Mouse (Mus musculus) midbrain, embryonic 16.5 days (tissue): Measurements from ENCODE around the gene Itga4. TPM values are rescaled to one million over a fixed set of nuclear protein-coding genes. Genes with fewer than 3 reads are reported as not detected.

Experiments
- ATAC-seq: fragments of 200-750 bp; cut with Nextera tagmentation; 2 replicates; pipeline ENCODE4 v1.8.0; 2017; ENCODE audit warnings: moderate TSS enrichment
- H3K27ac ChIP-seq: fragments of 300-500 bp; sonication (generic); 2 replicates; pipeline ENCODE4 v1.5.1; 2014; ENCODE audit warnings: mild to moderate bottlenecking, low read length, mixed read lengths
- H3K27me3 ChIP-seq: fragments of 300-500 bp; sonication (generic); 2 replicates; pipeline ENCODE4 v1.6.1; 2014; ENCODE audit warnings: low read depth, low read length, mixed read lengths; ENCODE audit not compliant: control insufficient read depth, insufficient read depth
- H3K36me3 ChIP-seq: fragments of 300-500 bp; sonication (generic); 2 replicates; pipeline ENCODE4 v1.6.1; 2014; ENCODE audit warnings: mild to moderate bottlenecking, low read length, moderate library complexity, mixed read lengths; ENCODE audit not compliant: control insufficient read depth, insufficient read depth
- H3K4me1 ChIP-seq: fragments of 300-500 bp; sonication (generic); 2 replicates; pipeline ENCODE4 v1.6.1; 2014; ENCODE audit warnings: mild to moderate bottlenecking, low read length, mixed read lengths; ENCODE audit not compliant: control insufficient read depth, insufficient read depth
- H3K4me2 ChIP-seq: fragments of 300-500 bp; sonication (generic); 2 replicates; pipeline ENCODE4 v1.6.1; 2014; ENCODE audit warnings: mild to moderate bottlenecking, low read length, mixed read lengths
- H3K4me3 ChIP-seq: fragments of 300-500 bp; sonication (generic); 2 replicates; pipeline ENCODE4 v1.5.1; 2014; ENCODE audit warnings: low read depth, mild to moderate bottlenecking, low read length, moderate library complexity, mixed read lengths
- H3K9ac ChIP-seq: fragments of 300-500 bp; sonication (generic); 2 replicates; pipeline ENCODE4 v1.6.1; 2014; ENCODE audit warnings: low read depth, low read length, mixed read lengths
- H3K9me3 ChIP-seq: fragments of 300-500 bp; sonication (generic); replicated peaks from 2 replicates; pipeline ENCODE4 v1.6.1; 2014; ENCODE audit warnings: mild to moderate bottlenecking, low read length, mixed read lengths; ENCODE audit not compliant: control insufficient read depth, poor library complexity, severe bottlenecking
- WGBS: fragments of 180-500 bp; shearing (Covaris S2); extraction: QIAGEN DNeasy Blood & Tissue Kit; methylation state at CpG from one replicate; pipeline ENCODE4 v1.1.7; 2014; 5-methylcytosine and 5-hydroxymethylcytosine counted together
- polyA plus RNA-seq: library from polyadenylated mRNA; unstranded; fragments of >200 nt; fragmentation: Nextera tagmentation; extraction: Ambion mirVana; gene quantifications from 2 replicates; pipeline ENCODE4 v1.2.1, GENCODE M21; 2015

The Itga4 gene
- polyA plus RNA-seq, 1 experiment from 2014 or later: 2.2 TPM

DNA sequence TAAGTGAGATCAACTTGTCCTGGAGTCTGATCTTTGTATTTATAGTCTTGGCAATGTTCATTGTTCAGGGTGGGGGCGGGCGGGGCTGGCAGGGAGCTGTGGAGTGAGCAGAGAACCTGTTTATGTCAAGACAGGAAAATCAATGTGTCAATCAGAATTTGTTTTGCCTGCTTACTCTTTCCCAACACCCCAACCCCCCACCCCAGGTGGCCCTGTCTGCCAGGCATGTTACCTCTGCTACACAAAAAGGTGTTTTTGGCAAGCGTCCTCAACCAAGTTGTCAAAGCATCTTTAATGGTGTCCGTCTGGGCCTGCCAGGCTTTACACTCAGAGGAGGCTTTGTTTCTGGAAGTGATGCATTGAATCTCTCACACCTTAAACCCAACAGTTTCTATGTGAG lies 59.9 kb downstream of the Itga4 start:
- Histone ChIP-seq H3K27me3 (no peaks in the 10 kb centered on the region), H3K4me2 (no peak overlapping the region), H3K4me3 (no peak overlapping the region), H3K36me3 (no peaks in the 10 kb centered on the region), H3K9ac (no peak overlapping the region), H3K27ac (no peak overlapping the region), H3K9me3 (no peaks in the 10 kb centered on the region), H3K4me1 (no peaks in the 10 kb centered on the region)
- WGBS: 50% methylated on average over 4 of the region's 4 CpGs
- no peak for ATAC-seq

DNA sequence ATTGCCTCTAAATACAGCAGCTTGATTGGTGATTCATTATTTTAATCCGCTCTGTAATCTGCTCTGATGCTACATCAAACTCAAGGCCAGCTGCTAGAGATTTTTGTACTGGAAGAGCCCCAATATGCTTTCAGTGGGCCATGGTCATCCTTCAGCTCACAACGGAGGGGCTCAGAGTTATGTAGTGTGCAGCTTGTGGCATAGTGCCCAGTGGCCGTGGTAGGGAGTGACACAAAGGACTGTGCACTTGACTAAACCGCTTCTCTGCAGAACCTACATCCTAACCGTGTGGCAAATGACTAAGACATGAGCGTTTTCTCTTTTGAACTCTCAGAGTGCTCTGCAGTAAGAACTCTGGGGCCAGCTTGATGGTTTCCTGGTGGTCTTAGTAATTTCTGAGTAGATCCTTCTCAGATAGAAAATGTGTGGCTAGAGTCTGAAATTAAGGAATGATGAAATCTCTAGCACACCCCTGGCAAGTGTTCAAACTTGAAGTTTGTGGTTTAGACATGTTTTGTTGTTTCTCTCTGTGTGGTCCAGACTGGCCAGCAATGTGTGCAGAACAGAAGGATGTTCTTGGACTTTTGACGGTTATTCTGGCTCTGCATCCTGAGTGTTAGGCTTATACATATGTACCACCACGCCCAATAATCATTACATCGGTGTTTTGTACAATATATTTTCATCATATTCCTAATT lies 61.1 kb downstream of the Itga4 start:
- 81% methylated on average over 9 of the region's 9 CpGs for WGBS
- no peak overlapping the region for H3K27ac ChIP-seq
- no peaks in the 10 kb centered on the region for H3K9me3 ChIP-seq
- H3K4me1 ChIP-seq: no peaks in the 10 kb centered on the region
- H3K36me3 ChIP-seq: no peaks in the 10 kb centered on the region
- H3K4me3 ChIP-seq: no peak overlapping the region
- H3K27me3 ChIP-seq: no peaks in the 10 kb centered on the region
- ATAC-seq: no peak
- no peak overlapping the region for H3K4me2 ChIP-seq
- H3K9ac ChIP-seq: no peak overlapping the region

DNA sequence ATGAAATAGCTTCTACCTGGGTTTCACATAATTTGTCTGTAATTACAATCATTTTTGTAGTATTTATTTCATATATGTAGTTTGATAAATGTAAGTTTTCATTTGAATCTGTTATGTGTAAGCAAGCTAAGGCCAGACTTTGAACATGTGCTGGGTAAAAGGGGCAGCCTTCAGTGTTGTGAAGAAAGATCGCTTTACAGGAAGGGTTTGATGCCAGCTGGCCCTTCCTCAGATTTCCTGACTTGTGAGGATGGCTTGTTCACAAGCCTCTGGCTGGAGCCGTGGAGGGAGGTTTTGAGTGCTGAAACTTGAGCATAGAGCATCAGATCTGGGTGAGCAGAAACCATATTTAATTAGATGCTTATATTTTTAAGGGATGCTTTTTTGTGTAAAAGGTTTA lies 72.9 kb downstream of the Itga4 start:
- Histone ChIP-seq H3K4me3 (no peak overlapping the region), H3K27ac (no peak overlapping the region), H3K27me3 (no peaks in the 10 kb centered on the region), H3K4me1 (no peaks in the 10 kb centered on the region), H3K9me3 (no peaks in the 10 kb centered on the region), H3K9ac (no peak overlapping the region), H3K4me2 (no peak overlapping the region), H3K36me3 (no peaks in the 10 kb centered on the region)
- ATAC-seq: no peak
- WGBS: 72% methylated on average over 2 of the region's 2 CpGs

DNA sequence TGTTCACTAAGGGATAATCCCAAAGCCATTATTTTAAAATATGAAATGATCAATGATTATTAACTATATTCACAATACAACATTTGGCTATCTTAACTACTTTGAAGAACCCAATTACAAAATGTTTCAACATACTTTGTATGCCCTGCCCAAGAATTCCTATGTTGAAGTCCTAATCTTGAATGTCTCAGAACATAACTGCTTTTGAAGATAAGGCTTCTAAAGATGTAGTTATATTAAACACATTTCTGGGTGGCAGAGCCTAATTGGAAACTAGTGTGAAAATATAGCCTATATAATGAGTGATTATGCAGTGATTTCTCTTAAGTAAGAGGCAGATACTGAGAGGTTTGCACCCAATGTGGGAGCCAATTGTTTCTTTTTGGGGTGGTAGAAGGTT lies 79.4 kb downstream of the Itga4 start:
- no peak overlapping the region for H3K4me2 ChIP-seq
- H3K36me3 ChIP-seq: no peaks in the 10 kb centered on the region
- H3K4me3 ChIP-seq: no peak overlapping the region
- no peaks in the 10 kb centered on the region for H3K9me3 ChIP-seq
- no peaks in the 10 kb centered on the region for H3K4me1 ChIP-seq
- no peak for ATAC-seq
- no peak overlapping the region for H3K9ac ChIP-seq
- H3K27me3 ChIP-seq: no peaks in the 10 kb centered on the region
- no peak overlapping the region for H3K27ac ChIP-seq

DNA sequence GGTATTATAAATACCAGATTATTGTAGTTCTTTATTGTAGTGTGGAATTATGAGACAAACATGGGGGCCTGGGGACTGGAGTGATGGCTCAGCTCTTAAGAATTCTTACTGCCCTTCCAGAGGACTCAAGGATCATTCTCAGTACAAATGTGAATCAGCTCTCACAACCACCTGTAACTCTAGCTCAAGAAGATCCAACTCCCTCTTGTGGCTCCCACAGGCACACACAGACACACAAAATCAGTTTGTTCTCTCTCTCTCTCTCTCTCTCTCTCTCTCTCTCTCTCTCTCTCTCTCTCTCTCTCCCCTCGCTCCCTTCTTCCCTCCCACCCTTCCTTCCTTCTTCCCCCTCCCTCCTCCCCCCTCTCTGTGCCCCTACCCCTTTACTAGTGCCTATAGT lies 80.9 kb downstream of the Itga4 start:
- Histone ChIP-seq H3K4me2 (no peak overlapping the region), H3K4me1 (no peaks in the 10 kb centered on the region), H3K9me3 (no peaks in the 10 kb centered on the region), H3K27me3 (no peaks in the 10 kb centered on the region), H3K4me3 (no peak overlapping the region), H3K9ac (no peak overlapping the region), H3K27ac (no peak overlapping the region), H3K36me3 (no peaks in the 10 kb centered on the region)
- no peak for ATAC-seq
- WGBS: no CpG with 5 or more reads among the region's 1 CpGs

DNA sequence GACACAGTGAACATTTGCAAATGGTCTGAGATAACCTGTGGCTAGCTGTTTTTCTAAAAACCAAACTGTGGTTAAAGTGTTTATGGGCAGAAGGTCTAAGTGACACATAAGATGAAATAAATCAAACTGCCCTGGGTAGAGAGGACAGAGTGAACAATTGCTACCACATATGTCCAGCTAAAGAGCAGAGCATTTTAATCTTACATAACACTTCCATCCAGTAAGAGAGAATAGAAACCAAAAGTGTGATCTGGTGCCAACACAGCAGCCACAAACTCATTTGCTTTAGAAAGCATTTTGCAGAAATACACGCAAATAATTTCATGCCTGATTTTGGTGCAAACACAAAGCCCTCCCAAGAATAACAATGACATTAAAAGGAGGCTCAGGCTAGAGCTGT lies 83.8 kb downstream of the Itga4 start:
- 40% methylated on average over 1 of the region's 1 CpGs for WGBS
- H3K9ac ChIP-seq: no peak overlapping the region
- H3K9me3 ChIP-seq: no peaks in the 10 kb centered on the region
- H3K4me2 ChIP-seq: no peak overlapping the region
- no peak overlapping the region for H3K4me3 ChIP-seq
- ATAC-seq: no peak
- no peaks in the 10 kb centered on the region for H3K36me3 ChIP-seq
- H3K27ac ChIP-seq: no peak overlapping the region
- H3K27me3 ChIP-seq: no peaks in the 10 kb centered on the region
- H3K4me1 ChIP-seq: no peaks in the 10 kb centered on the region

DNA sequence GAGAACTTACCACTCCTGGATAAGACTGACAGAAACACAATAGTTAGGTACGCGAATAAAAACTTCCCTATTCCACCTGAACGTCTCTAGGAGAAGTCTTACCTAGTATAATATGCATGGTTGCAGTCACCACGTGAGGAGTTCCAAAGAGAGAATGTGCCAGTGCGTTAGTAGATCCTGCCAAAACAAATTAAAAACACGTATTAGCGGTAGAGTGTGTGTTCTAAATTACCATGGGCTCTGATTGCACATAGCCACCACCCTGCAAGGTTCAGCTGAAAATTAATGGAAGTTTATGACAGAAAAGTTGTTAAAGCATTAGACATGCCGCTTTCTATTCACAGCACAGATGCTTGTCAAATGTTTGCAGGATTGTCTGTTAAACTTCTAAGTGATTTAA lies 87.9 kb downstream of the Itga4 start:
- no peaks in the 10 kb centered on the region for H3K4me1 ChIP-seq
- WGBS: 91% methylated on average over 8 of the region's 8 CpGs
- no peak overlapping the region for H3K9ac ChIP-seq
- ATAC-seq: no peak
- no peak overlapping the region for H3K27ac ChIP-seq
- H3K4me2 ChIP-seq: no peak overlapping the region
- H3K36me3 ChIP-seq: no peaks in the 10 kb centered on the region
- no peaks in the 10 kb centered on the region for H3K27me3 ChIP-seq
- no peaks in the 10 kb centered on the region for H3K9me3 ChIP-seq
- no peak overlapping the region for H3K4me3 ChIP-seq

DNA sequence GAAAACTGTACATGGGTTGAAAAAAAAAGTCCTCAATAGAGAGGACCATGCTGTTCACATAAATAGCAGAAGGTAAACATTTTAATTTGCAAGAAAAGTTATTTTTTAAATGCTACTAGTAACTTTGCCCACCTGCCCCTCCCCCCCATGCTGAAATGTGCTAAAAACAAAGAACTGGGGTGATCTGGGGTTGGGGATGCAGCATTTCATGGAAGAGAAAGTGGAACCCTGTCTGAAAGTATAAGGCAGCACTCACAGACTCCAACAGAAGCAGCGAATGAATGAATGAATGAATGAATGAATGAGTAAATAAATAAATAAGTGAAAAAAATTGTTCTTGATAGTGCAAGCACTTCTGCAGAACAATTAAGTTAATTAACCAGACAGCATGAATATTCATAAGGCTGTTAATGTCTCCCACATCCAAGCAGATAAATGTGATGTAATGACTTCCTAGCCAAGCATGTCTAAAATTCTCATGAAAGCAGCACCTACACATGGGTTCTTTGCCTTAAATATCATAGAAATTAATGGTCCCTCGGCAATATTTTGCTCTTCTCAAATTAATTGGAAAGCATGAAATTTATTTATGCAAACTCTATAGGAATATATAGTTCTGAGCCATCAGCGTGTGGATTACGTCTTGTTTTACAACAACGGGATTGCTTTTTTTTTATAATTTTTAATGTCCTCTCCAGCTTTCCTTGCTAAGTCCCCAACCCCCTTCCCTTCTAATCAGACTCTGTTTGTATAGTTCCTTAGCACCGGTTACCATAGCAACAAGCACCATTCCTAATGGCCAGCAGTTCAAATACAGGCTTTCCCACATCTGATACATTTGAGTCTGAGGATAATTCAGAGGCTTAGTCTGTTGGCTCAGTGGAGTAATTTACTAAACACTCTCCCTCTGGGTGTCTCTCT lies 96.2 kb downstream of the Itga4 start:
- H3K9ac ChIP-seq: no peak overlapping the region
- no peak overlapping the region for H3K4me2 ChIP-seq
- ATAC-seq: peak; percentile 68
- H3K4me1 ChIP-seq: peaks cover 10% of the 10 kb centered on the region
- H3K9me3 ChIP-seq: no peaks in the 10 kb centered on the region
- no peaks in the 10 kb centered on the region for H3K36me3 ChIP-seq
- H3K4me3 ChIP-seq: no peak overlapping the region
- H3K27ac ChIP-seq: no peak overlapping the region
- H3K27me3 ChIP-seq: no peaks in the 10 kb centered on the region
- WGBS: 53% methylated on average over 6 of the region's 6 CpGs

DNA sequence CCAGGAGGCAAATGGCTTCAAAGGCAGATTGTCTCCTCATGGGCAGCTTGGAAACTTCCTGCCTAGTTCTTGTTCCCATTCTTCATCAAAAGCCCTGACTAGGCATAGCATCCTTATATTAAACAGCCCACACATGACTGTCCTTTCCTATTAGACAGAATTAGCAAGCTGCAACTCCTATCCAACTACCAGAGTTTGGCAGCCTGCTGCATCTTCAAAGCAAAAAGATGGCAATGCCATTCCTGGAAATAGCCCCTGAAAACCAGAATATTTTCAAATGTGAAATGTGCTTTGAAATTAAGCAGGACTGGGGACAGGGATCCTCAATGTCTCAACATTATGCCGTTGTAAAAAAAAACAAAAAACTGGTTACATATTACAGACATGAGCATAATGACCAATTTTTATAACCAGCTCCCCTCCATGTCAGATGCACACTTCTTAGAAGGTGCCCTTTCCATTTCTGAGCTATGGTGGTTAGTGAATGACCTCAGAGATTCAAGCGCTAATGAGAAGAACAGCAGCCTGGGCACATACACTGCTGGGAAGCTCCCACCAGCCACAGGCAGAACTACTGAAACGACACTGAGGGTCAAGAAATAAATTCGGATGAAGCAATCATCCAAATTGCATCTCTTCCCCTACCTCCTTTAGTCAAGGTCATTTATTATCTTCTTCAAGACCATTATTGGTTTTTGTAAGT lies 97.0 kb downstream of the Itga4 start:
- H3K4me1 ChIP-seq: peaks cover 10% of the 10 kb centered on the region
- H3K4me2 ChIP-seq: no peak overlapping the region
- no peak overlapping the region for H3K9ac ChIP-seq
- no peaks in the 10 kb centered on the region for H3K9me3 ChIP-seq
- 67% methylated on average over 4 of the region's 4 CpGs for WGBS
- H3K27me3 ChIP-seq: no peaks in the 10 kb centered on the region
- H3K27ac ChIP-seq: no peak overlapping the region
- no peak for ATAC-seq
- H3K36me3 ChIP-seq: no peaks in the 10 kb centered on the region
- no peak overlapping the region for H3K4me3 ChIP-seq
